Mouse (Mus musculus): ENCODE results near the gene Arhgap20. TPM values are rescaled to one million over a fixed set of nuclear protein-coding genes. Genes with fewer than 3 reads are reported as not detected.

The Arhgap20 gene
- 10 to 100 TPM; 21.7 to 29.7 (median 23.7) TPM for total RNA-seq (2022)

DNA sequence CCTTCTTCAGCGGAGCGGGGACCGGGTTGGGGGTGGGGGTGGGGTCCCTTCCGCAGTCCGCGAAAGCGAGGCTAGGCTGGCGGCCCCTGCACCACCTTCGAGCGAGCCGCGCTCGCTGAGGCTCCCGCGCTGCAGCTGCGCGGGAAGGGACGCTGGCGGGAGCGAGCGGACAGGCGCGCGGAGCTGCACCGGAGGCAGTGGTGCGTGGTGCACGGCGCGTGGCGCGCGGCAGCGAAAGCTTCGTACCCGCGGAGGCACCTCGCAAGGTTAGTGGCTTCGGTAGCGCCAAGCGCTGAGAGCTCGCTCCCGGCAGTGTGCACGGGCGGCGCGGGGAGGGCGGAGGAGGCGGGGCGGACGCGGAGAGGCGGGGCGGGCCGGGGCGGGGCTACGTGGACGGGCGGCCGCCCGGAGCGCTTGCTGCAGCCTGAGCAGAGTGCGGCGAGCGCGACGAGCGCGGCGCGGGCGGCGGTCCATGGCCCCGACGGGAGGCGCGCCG, at the start of gene Arhgap20:
Gene Arhgap20 (plus strand): TSS at position 417 of the 496 bp plus-strand sequence.
- no peak for DNase-seq (ENCODE audit: low spot score)

DNA sequence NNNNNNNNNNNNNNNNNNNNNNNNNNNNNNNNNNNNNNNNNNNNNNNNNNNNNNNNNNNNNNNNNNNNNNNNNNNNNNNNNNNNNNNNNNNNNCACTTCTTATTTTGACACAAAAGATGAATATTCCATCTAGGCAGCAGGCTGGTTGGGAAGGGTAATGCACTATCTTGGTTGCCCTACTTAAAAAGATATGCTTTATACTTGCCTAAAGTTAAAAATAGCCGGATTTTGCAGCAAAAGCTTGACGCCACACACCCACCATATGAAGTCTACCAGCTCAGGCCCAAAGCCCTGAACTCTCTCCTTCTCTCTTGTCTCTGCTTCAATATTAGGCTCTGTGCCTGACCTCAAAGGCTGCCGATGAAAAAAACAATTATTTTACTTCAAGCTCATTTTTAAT, 46.3 kb upstream of the Arhgap20 start:
- no peak for DNase-seq (ENCODE audit: low spot score)

DNA sequence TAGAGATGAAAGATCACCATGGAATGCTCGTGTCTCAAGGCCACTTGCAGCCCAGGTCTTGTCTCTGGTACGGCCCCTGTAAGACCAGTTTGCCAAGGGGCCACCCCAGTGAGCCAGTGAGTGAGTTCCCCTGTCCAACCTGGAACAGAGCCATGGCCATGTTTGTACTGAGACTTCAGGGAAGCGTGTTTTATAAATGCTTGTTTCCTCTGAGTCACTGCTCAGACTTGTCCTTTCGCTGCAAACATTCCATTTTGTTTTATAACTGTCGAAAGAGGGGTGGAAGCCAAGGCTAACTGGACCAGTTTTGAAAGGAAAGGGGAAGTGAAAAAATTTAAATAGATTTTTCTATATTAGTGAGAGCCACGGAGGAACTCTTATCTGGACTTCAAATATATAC, 37.2 kb upstream of the Arhgap20 start:
- no peak for DNase-seq (ENCODE audit: low spot score)

DNA sequence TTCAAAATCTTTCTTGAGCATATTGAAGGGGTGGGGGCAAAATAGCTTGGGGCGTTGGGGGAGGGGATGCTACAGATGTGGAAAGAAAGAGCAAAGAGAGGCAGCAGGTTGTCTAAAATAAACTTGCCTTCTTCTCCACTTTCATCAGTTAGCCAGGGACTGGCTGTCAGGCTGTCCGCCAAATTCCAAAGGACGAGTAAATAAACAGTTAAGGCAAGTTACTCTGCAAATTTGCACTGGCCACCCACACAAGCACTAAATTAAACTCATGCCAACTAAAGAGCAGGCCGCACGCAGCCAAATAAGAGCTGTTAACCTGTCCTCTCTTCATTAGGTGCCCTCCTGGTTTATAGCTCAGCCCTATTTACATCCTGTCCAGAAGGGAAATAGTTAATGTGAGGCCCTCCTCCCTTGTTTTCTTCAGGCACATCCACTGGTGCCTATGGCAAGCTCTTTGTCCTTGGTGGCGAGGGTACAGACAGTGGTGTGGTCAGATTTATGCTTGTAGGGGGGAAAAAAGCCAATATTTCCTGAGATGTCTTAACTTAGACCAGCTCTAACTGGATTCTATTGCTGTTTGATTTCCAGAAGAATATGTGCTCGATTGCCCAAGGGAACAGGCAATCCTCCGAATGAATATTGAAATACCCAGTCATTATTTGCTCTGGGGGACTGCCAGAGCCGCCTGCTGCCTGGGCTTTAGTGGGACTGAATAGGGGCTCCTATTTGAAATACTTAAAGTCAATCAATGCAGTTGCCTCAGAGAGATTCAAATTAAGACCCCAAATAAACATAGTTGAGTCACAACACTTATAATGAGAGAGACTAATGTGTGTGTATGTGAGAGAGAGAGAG, 29.7 kb upstream of the Arhgap20 start:
- no peak for DNase-seq (ENCODE audit: low spot score)

DNA sequence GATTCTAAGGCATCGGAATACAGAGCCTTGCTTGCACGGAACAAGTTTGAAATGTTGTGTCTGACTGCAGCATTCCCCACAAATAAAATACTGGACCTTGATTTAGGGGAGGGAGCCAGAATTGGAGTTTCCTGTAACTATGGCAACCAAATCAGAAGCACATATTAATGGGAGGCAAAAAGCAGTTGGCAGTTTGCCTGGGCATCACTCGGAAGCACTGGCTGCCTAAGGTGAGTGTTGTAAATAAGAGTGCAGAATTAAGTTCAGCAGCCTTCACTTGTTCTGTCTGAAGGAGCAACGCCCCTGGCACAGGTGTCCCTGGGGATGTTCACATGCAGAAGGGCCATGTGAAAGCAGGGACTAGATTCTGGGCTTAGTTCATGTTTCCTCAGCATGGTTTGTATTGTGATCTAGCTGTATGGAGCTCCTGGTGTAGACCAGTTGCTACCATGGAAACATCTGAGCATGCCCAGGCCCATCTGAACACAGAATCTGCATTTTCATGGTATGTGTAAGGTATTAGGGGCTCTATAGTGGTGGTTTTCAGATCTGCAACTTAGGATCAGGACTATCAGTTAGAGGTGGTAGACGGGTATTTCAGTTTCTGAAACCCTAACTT, 28.3 kb upstream of the Arhgap20 start:
- DNase-seq (ENCODE audit: low spot score) = no peak

DNA sequence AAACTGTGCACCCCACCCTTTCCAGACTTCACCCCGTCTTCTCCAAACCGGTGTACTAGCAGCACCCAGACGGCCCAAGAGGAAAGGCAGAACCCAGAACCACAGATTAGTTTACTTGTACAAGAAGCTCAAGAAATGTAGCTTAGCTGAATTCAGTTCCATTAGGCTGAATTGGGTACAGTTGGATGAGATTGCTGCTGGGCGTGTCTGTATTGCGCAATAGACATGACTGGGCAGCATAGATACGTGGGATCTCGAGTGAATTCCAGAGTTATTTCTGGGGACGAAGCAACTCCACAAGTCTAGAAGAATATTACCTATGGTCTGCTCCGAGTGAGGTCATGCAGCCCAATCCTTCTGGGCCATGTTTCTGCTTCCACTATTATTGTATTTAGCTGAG, 26.8 kb upstream of the Arhgap20 start:
- no peak for DNase-seq (ENCODE audit: low spot score)

DNA sequence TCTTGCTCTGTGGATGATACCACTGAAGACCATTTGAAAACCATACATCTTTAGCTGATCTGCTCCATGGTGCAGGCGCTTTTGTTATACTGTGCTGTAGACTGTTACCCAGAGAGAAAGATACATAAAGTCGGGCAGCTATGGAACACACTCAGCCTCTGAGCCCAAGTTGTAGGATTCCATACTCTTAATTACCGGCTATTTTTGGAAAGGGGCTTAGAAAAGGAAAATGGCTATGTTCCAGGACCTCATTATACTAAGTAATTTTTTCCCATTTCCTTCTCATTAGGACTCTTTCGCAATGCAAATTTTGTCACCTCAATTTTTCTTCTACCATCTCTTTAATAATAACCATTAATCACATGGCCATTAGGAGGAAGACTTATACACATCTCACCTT, 25.3 kb upstream of the Arhgap20 start:
- DNase-seq (ENCODE audit: low spot score) = no peak

DNA sequence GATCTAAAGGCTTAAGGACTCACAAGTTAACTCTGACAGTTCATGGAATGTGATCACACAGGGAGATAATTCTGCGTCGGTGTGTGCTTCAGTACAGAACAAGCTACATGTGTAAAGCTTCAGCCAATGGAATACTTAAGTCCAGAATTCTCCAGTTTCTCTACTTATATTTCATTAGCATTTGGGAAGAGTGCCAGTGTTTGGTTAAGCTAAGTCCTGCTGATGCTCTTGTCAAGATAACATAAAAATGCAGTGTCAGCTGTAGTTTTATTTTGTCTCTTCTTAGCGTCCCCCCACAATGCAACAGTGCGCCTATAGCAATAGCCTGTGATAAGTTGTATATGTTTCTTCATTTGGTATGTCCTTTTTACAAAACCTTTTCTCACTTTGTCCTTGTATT, 15.0 kb upstream of the Arhgap20 start:
- DNase-seq (ENCODE audit: low spot score) = no peak

DNA sequence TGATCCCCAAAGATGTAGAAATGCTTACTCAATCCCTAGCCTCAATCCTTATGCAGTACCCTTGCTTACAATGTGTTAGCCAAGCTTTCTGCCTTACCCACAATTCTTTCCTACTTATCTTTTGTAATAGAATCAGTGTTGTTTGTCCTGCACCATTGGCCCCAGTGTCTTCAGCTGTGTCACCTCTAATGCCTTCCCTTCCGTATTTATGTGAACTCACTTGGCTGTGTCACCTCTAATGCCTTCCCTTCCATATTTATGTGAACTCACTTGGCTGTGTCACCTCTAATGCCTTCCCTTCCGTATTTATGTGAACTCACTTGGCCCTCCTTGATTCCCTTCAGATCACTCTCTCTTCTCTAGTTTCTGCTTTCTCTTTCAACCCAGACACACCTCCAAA, 4.1 kb upstream of the Arhgap20 start:
- DNase-seq (ENCODE audit: low spot score) = no peak

DNA sequence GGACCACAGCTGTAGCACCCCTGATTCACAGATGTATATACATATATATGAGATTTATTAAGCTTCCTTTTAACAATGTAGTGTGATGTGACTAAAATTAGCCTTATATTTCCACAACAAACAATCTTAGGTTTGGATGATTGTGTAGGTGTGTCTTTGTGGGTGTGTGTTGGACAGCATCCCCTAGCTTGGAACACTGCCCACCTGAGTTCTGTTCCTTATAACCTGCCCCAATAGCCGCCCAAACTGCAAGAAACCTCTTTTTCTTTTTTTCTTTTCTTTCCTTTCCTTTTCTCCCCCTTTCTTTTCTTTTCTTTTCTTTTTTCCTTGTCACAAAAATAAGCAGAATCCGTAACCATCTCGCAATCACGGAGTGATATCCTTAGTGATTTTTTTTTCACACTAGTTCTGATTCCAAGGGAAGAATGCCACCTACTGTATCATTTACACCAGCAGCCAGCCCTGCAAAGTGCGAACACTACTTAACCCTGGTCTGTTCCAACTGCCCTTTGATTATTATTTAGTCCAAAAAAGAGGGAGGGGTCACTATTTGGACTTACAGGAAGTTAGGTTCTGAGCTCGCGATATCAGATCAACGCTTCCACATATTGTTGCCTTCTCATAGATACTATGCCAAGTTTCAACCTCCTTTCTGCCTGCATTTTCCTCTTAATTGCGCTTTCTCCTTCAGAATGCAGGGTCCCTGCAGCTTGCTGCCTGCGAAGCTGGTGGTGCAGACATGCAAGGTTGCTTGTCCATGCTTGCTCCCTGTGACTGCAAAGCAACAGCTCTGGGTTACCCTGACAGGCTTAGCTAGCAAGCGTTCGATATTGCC, 879 bp upstream of the Arhgap20 start:
- DNase-seq (ENCODE audit: low spot score) = no peak

DNA sequence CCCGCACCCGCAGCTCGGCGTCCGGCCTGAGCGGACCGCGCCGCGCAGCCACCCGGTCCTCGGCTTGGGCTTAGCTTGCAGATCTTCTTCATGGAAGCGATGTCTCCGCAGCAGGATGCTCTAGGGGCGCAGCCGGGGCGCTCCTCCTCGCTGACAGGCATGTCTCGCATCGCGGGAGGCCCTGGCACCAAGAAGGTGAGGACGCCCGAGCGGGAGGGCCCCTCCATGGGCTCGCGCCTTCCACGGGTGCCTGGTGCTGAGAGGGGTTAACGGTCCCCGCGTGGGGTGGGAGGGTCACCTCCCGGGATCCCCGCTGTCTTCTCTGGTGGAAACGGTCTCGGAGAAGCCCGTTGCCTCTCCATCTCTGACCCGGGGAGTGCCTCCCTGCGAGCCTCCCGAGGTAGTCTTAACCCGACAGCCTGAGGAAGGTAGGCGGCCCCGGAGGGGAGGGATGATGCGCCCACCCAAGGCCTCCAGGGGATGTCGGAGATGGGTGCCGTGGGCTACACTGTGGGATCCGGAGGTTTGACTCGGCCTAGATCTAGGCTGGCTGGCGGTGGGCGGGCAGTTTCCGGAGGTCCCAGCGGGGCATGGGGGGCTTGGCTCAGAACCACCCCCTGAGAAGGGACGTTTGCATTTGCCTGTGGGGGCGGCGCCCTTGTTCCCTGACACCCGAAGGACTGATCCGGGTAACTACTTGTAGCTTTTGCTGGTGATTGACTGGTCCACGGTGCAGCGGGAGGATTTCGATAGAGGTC, 459 bp downstream of the Arhgap20 start:
- DNase-seq (ENCODE audit: low spot score) = no peak

DNA sequence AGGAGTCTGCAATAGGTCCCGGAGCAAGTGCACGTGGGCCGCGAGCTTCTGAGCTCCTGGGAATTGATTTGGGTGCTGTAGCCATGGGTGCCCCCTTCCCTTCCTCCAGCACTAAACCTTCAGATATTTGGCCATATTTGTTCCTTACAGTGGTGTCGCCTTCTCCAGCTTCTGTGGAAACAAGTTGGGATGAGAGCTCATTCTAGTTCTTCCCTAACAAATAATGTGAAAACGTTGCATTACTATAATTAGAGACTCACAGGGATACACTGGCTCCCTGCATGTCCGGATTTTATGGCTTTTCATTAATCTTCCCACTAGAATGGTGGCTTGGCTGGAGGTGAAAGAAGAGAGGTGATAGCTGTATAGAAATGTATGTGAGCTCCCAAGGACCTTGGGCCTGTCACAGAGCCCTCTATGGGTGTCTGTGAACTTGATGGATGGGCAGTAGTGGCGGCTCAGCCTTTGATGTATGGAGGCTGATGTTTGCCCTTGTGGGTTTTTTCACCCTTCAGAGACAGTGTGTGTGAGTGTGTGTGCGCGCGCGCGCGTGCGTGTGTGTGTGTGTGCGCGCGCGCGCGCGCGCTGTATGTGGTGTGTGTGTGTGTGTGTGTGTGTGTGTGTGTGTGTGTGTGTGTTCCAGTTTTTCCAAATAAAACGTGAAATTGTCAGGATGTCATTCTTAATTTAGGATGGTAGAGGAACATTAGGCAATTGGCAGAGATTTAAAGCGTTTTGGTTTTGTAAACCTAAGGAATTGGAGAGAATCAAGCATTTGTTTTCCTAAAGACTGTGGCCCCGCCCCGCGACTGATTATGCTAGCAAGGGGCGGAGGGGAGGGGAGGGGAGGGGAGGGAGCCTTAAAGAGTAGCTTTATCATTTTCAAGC, 1.3 kb downstream of the Arhgap20 start:
- no peak for DNase-seq (ENCODE audit: low spot score)

DNA sequence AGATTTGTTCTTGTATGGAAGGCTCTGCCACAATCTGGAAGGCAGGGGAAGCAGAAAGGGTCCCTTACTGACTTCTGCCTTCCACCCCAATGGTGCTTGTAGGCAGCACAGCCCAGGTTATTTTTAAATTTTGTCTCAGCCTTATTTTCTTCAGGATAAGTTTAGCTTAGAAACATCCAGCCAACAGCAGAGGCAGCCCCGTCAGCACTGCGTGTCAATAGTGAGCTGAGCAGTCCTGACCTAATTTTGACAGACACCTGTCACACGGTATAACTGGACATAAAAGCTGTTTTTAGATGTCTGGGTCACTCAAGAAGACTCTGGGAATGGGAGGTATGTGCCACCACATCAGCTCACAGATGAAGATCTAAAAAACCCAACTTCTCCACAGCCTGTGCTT, 9.1 kb downstream of the Arhgap20 start:
- DNase-seq (ENCODE audit: low spot score) = no peak

DNA sequence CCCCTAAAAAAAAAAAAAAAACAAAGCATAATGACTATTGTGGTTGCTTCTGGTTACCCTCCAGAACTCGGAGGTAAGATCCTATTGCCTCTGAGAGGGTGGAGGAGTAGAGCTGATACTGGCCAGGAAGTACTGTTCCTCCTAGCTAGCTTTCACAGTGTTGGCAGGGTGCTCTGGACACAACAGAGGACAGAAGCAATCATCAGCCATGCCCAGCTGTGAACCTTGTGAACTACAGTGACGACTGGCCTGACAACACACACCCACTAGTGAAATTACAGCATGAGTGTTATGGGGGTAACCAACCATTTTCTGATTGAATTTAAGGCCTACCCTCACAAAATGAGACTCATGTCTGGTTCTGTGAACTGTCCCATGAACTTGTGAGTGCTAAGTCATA, 11.3 kb downstream of the Arhgap20 start:
- DNase-seq (ENCODE audit: low spot score) = no peak

DNA sequence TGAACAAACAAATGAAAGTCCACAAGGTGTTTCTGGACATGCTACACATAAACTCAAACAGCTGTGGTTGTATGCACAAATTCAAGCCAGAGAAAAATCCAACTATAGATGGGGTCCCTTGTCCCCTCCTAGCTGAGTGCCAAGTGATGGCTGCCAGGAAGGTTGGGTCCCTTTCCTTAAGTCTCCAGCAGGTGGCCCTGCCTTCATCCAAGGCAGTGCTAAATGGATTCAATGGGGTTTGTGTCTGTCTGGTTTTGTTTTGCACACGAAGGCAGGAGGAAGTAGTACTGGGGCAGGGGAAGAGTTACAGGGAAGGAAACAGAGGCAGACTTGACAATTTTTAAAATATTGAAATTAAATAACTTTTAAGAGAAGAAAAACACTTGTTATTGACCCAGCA, 12.0 kb downstream of the Arhgap20 start:
- no peak for DNase-seq (ENCODE audit: low spot score)

DNA sequence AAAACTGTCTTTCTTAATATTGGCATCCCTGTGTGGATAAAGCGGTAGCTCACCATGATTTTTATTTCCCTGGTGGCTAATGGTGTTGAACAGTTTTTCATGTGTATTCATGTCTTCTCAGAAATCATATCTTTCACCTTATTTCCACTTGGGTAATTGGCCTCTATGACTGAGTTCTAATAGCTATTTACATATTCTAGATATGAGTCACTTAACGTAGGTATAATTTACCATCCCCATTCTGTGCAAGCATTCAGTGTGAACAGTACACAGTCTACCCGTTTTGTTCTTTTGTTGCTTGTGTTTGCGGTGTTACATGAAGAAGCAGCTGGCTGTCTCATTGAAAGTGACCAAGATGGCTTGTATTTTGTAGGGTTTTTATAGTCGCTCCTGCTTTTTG, 14.1 kb downstream of the Arhgap20 start:
- DNase-seq (ENCODE audit: low spot score) = no peak

DNA sequence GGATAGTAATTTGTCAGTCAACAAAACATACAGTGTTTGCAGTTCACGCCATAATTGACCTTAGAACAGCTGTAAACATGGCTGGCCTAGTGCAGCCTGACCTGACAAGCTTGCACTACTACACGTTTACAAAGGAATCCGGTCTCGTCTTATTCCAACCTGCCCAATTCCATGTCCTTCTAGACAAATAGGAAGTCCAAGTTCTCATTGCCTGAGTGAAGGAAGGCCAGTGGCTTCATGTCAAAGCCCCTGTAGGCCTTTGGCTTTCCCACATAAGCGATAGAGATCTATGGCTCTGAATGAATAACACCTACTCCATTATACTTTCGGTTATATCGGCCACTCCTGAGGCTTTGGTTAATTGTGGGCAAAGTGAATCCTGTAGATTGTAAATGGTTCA, 16.0 kb downstream of the Arhgap20 start:
- no peak for DNase-seq (ENCODE audit: low spot score)

DNA sequence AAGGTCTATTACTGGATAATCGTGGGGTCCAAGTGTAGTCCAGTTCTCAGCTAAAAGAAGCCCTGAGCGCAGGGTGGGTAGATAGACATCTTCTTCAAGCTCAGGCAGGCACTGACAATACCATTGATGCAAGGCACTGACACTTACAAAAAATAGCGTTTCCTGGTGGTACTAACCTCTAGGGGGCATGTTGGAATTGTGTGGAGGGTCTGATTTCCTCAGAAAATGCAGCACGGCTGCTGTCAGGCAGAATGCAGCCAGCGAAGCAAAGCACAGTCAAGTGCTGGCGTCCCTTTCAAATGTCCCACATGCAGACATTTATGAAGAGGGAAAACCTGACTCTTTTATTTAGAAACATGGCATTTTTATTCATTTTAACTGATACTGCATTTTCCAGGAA, 22.2 kb downstream of the Arhgap20 start:
- DNase-seq (ENCODE audit: low spot score) = no peak

DNA sequence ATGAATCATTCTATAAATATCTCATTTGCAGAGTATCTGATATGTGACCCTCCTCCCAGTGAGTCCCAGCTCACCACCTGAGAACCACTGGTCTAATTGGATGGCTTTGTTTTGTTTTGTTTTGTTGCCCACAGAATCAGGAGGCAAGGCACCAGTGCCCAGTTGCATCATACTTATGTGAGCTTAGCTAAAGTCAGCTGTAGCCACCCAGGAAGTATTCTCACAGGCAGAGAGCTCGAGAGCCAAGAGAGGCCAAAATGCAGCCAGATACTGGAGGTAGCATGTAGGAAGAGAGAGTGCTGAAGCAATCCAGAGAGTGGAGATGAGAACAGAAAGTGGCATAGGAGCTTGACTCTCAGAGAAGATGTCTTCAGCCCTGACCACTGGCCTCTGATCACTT, 23.3 kb downstream of the Arhgap20 start:
- DNase-seq (ENCODE audit: low spot score) = no peak

DNA sequence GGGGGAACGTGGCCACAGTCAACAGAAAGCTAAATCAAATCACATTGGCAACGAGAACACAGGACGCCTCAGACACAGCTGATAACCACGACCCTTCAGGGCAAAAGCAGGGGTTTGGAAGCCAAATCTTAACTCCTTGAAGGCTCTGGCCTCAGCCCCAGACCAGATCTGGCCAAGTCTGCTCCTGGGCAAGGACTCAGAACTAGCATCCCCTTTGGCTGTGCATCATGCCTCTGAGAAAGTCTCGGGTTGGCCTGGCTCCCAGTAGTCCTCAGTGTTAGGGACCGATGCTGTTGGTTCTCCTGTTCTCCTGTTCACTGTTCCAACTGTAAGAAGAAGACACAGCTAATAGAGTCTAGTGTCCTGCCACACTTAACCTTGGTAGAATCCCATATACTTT, 30.1 kb downstream of the Arhgap20 start:
- DNase-seq (ENCODE audit: low spot score) = peak; percentile 41

DNA sequence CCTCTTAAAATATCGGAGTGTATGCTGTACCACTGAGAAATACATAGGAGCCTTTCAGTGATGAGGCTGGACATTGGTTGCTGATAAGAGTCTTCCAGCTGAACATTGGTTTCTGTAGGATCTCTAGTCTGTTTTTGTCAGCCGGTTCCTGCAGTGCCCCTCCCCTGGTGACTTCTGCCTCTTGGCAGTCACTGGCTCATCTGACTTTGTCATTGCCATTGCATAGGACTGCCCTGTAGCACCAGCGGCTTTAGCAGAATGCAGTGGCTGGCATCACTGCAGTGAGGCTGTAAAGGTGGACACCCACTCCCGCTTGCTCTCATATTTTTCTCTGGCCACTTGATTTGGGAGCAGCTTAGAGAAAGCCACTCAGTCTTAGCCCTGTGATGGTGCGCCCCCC, 33.1 kb downstream of the Arhgap20 start:
- peak; percentile 21 for DNase-seq (ENCODE audit: low spot score)

Data from heart, adult 8-10 months (tissue).